Mouse (Mus musculus) forebrain, postnatal 0 days (tissue): ENCODE measurements around the gene Grm7. TPM values are rescaled to one million over a fixed set of nuclear protein-coding genes. Genes with fewer than 3 reads are reported as not detected.

Experiments used
- ATAC-seq: fragments of 200-750 bp; cut with Nextera tagmentation; 2 replicates; pipeline ENCODE4 v1.8.0; 2017; ENCODE audit warnings: mild to moderate bottlenecking, moderate library complexity
- DNase-seq: peaks from one replicate; pipeline ENCODE4 v3.0.0-alpha.2; 2015
- H3K27ac ChIP-seq: fragments of 300-500 bp; sonication (generic); 2 replicates; pipeline ENCODE4 v1.5.1; 2014; ENCODE audit warnings: low read depth, mild to moderate bottlenecking, antibody characterized with exemption, low read length, moderate library complexity, mixed read lengths
- H3K27me3 ChIP-seq: fragments of 300-500 bp; sonication (generic); 2 replicates; pipeline ENCODE4 v1.6.1; 2014; ENCODE audit warnings: mild to moderate bottlenecking, low read length, mixed read lengths; ENCODE audit not compliant: insufficient read depth
- H3K36me3 ChIP-seq: fragments of 300-500 bp; sonication (generic); 2 replicates; pipeline ENCODE4 v1.6.1; 2014; ENCODE audit warnings: mild to moderate bottlenecking, moderate library complexity; ENCODE audit not compliant: insufficient read depth
- H3K4me1 ChIP-seq: fragments of 300-500 bp; sonication (generic); 2 replicates; pipeline ENCODE4 v1.6.1; 2014; ENCODE audit warnings: antibody characterized with exemption; ENCODE audit not compliant: insufficient read depth
- H3K4me2 ChIP-seq: fragments of 300-500 bp; sonication (generic); 2 replicates; pipeline ENCODE4 v1.6.1; 2014; ENCODE audit warnings: low read depth, mild to moderate bottlenecking, moderate library complexity
- H3K4me3 ChIP-seq: fragments of 300-500 bp; sonication (generic); 2 replicates; pipeline ENCODE4 v1.5.1; 2014; ENCODE audit warnings: low read depth, low read length, mixed read lengths
- H3K9ac ChIP-seq: fragments of 300-500 bp; sonication (generic); 2 replicates; pipeline ENCODE4 v1.6.1; 2014; ENCODE audit warnings: mild to moderate bottlenecking
- H3K9me3 ChIP-seq: fragments of 300-500 bp; sonication (generic); 2 replicates; pipeline ENCODE4 v1.6.1; 2016; ENCODE audit warnings: low read length
- CTCF ChIP-seq: sonication (generic); IDR thresholded peaks from 2 replicates; pipeline ENCODE4 v1.5.1; 2016; ENCODE audit warnings: antibody characterized with exemption, control low read depth, low read depth
- WGBS: fragments of 180-500 bp; shearing (Covaris S2); extraction: QIAGEN DNeasy Blood & Tissue Kit; methylation state at CpG from one replicate; pipeline ENCODE4 v1.1.7; 2014; 5-methylcytosine and 5-hydroxymethylcytosine counted together
- polyA plus RNA-seq: library from polyadenylated mRNA; unstranded; fragments of >200 nt; fragmentation: Nextera tagmentation; extraction: Ambion mirVana; gene quantifications from 2 replicates; pipeline ENCODE4 v1.2.1, GENCODE M21; 2015
- total RNA-seq: library from RNA; depleted of rRNA; stranded (reverse); fragments of >200 nt; gene quantifications from 2 replicates; pipeline ENCODE4 v1.2.3, GENCODE M21; 2014

Grm7 gene
- total and polyA plus RNA-seq, 2 experiments from 2014 or later: 20.7 to 40.7 TPM

- ATAC-seq (no peak; the same call in 1 of the 2 replicates), DNase-seq (no peak)
- WGBS: 53% methylated on average over 5 of the region's 5 CpGs
- Histone ChIP-seq H3K36me3 (no peaks in the 10 kb centered on the region), H3K4me1 (no peaks in the 10 kb centered on the region), H3K27ac (no peak overlapping the region), H3K9me3 (no peaks in the 10 kb centered on the region), H3K4me2 (no peak overlapping the region), H3K4me3 (no peak overlapping the region), H3K9ac (no peak overlapping the region), H3K27me3 (no peaks in the 10 kb centered on the region)
- TF ChIP-seq CTCF: no peak
Measured at GRCm38 (mm10) chr6:110668447-110668846, 23.1 kb downstream of the Grm7 start.

- H3K4me3 ChIP-seq: no peak overlapping the region
- no peak overlapping the region for H3K4me2 ChIP-seq
- no peaks in the 10 kb centered on the region for H3K9me3 ChIP-seq
- DNase-seq (no peak), ATAC-seq (no peak)
- no peak for TF ChIP-seq CTCF
- H3K27ac ChIP-seq: no peak overlapping the region
- 77% methylated on average over 1 of the region's 1 CpGs for WGBS
- no peaks in the 10 kb centered on the region for H3K4me1 ChIP-seq
- no peak overlapping the region for H3K9ac ChIP-seq
- H3K27me3 ChIP-seq: no peaks in the 10 kb centered on the region
- H3K36me3 ChIP-seq: no peaks in the 10 kb centered on the region
Measured at GRCm38 (mm10) chr6:110690954-110691353, 45.6 kb downstream of the Grm7 start.

GRCm38 (mm10) chr6:110709763-110710162 lies 64.4 kb downstream of the Grm7 start:
- 38% methylated on average over 5 of the region's 5 CpGs for WGBS

GRCm38 (mm10) chr6:110714943-110715342 lies 69.6 kb downstream of the Grm7 start:
- 86% methylated on average over 3 of the region's 3 CpGs for WGBS
- no peak for TF ChIP-seq CTCF
- no peaks in the 10 kb centered on the region for H3K4me1 ChIP-seq
- H3K9ac ChIP-seq: no peak overlapping the region
- DNase-seq (no peak), ATAC-seq (no peak)
- H3K9me3 ChIP-seq: no peaks in the 10 kb centered on the region
- no peak overlapping the region for H3K4me2 ChIP-seq
- H3K27me3 ChIP-seq: no peaks in the 10 kb centered on the region
- no peak overlapping the region for H3K4me3 ChIP-seq
- H3K36me3 ChIP-seq: no peaks in the 10 kb centered on the region
- H3K27ac ChIP-seq: no peak overlapping the region

More at GRCm38 (mm10) chr6:110709763-110710162, 64.4 kb downstream of the Grm7 start:
- Histone ChIP-seq H3K4me2 (no peak overlapping the region), H3K4me1 (no peaks in the 10 kb centered on the region), H3K27ac (no peak overlapping the region), H3K27me3 (no peaks in the 10 kb centered on the region), H3K9me3 (no peaks in the 10 kb centered on the region), H3K36me3 (no peaks in the 10 kb centered on the region), H3K9ac (no peak overlapping the region), H3K4me3 (no peak overlapping the region)
- peak; percentile 40 for DNase-seq
- TF ChIP-seq CTCF: no peak
- peak; percentile 43; the same call in 1 of the 2 replicates for ATAC-seq

- no peak overlapping the region for H3K9ac ChIP-seq
- no peaks in the 10 kb centered on the region for H3K9me3 ChIP-seq
- no peak overlapping the region for H3K4me3 ChIP-seq
- TF ChIP-seq CTCF: no peak
- no peaks in the 10 kb centered on the region for H3K36me3 ChIP-seq
- DNase-seq: no peak
- no peaks in the 10 kb centered on the region for H3K4me1 ChIP-seq
- H3K4me2 ChIP-seq: no peak overlapping the region
- H3K27me3 ChIP-seq: no peaks in the 10 kb centered on the region
- ATAC-seq: no peak
- 68% methylated on average over 4 of the region's 4 CpGs for WGBS
- no peak overlapping the region for H3K27ac ChIP-seq
Measured at GRCm38 (mm10) chr6:110723371-110723770, 78.0 kb downstream of the Grm7 start.

GRCm38 (mm10) chr6:110733914-110734313 lies 88.5 kb downstream of the Grm7 start:
- peak; percentile 21 for DNase-seq
- no peak overlapping the region for H3K4me3 ChIP-seq
- no peaks in the 10 kb centered on the region for H3K36me3 ChIP-seq
- H3K27me3 ChIP-seq: no peaks in the 10 kb centered on the region
- peak; percentile 38; the same call in 1 of the 2 replicates for ATAC-seq
- no peak overlapping the region for H3K4me2 ChIP-seq
- no peaks in the 10 kb centered on the region for H3K4me1 ChIP-seq
- H3K27ac ChIP-seq: no peak overlapping the region
- TF ChIP-seq CTCF: no peak
- no peak overlapping the region for H3K9ac ChIP-seq
- 44% methylated on average over 2 of the region's 2 CpGs for WGBS
- no peaks in the 10 kb centered on the region for H3K9me3 ChIP-seq

GRCm38 (mm10) chr6:110743981-110744670 lies 98.7 kb downstream of the Grm7 start:
- H3K9ac ChIP-seq: no peak overlapping the region
- WGBS: 42% methylated on average over 7 of the region's 7 CpGs
- no peak overlapping the region for H3K4me3 ChIP-seq
- ATAC-seq (no peak), DNase-seq (no peak)
- H3K4me1 ChIP-seq: no peaks in the 10 kb centered on the region
- H3K27me3 ChIP-seq: no peaks in the 10 kb centered on the region
- no peak overlapping the region for H3K27ac ChIP-seq
- no peak for TF ChIP-seq CTCF
- H3K36me3 ChIP-seq: no peaks in the 10 kb centered on the region
- H3K4me2 ChIP-seq: no peak overlapping the region
- H3K9me3 ChIP-seq: no peaks in the 10 kb centered on the region
